ENCODE assay signal across 10 mouse cellular contexts in genomic region chr12:88376820-88377219, GRCm38 (mm10). TPM values are rescaled to one million over a fixed set of nuclear protein-coding genes. Genes with fewer than 3 reads are reported as not detected.
DNase-seq lines count a peak whose midpoint lies in the region; ATAC-seq and TF ChIP-seq lines count a peak whose summit lies in the region.
"Had no signal": no experiment of that assay in that cellular context is flagged by ENCODE, and none has a peak within 500 bp of the region (broad histone marks: within the 10 kb centered on the region; RNA-seq: fewer than 3 reads in every experiment).

No protein-coding gene starts in this region.

- H3K36me3 ChIP-seq in liver, postnatal 0 days (replicated peaks; ENCODE audit: insufficient read depth, low read length), result no peaks in the 10 kb centered on the region
- no peaks in the 10 kb centered on the region for H3K36me3 ChIP-seq in hindbrain, embryonic 11.5 days (ENCODE audit: control insufficient read depth, insufficient read depth, low read length)
- H3K36me3 ChIP-seq in midbrain, embryonic 14.5 days (ENCODE audit: control insufficient read depth, insufficient read depth, low read length), result 0 out of 2 replicates have a peak, but pooled peaks cover 3% of the 10 kb centered on the region

- TF ChIP-seq CTCF in liver, postnatal 0 days (IDR thresholded peaks at IDR 0.05; ENCODE audit: low read depth), result peak; percentile 35; the same call in 1 of the 2 replicates

- no peaks in the 10 kb centered on the region for H3K9me3 ChIP-seq in liver, postnatal 0 days (ENCODE audit: low read length)
- H3K9me3 ChIP-seq in hindbrain, embryonic 11.5 days (ENCODE audit: control insufficient read depth, low read length), result no peaks in the 10 kb centered on the region
- no peaks in the 10 kb centered on the region for H3K9me3 ChIP-seq in midbrain, embryonic 14.5 days (ENCODE audit: control insufficient read depth, low read length)

- H3K9ac ChIP-seq in liver, postnatal 0 days (replicated peaks), result no peak overlapping the region
- H3K9ac ChIP-seq in hindbrain, embryonic 11.5 days (ENCODE audit: low read depth, low read length), result no peak overlapping the region
- no peak overlapping the region for H3K9ac ChIP-seq in midbrain, embryonic 14.5 days (replicated peaks; ENCODE audit: low read length)

- no peak overlapping the region for H3K27ac ChIP-seq in liver, postnatal 0 days (ENCODE audit: low read depth)
- H3K27ac ChIP-seq in hindbrain, embryonic 11.5 days (ENCODE audit: low read depth, low read length), result no peak overlapping the region
- no peak overlapping the region for H3K27ac ChIP-seq in midbrain, embryonic 14.5 days (replicated peaks; ENCODE audit: low read depth, low read length)

- peak; percentile 60 to 62 for DNase-seq in cerebellum, postnatal 10 days
- DNase-seq in liver, postnatal 0 days, result no peak
- DNase-seq in liver, result no peak
- peak; percentile 53 for DNase-seq in hindbrain, embryonic 11.5 days (ENCODE audit: low spot score)
- DNase-seq in midbrain, embryonic 14.5 days, result peak; percentile 82
- no peak for DNase-seq in MN1 (ENCODE audit: low spot score)
- DNase-seq in gastrocnemius, postnatal 25 days, result no peak

- H3K4me3 ChIP-seq in liver, postnatal 0 days (ENCODE audit: low read depth, low read length), result no peak overlapping the region
- no peak overlapping the region for H3K4me3 ChIP-seq in hindbrain, embryonic 11.5 days (ENCODE audit: low read depth, low read length)
- H3K4me3 ChIP-seq in midbrain, embryonic 14.5 days (replicated peaks; ENCODE audit: low read depth, low read length), result no peak overlapping the region

- no peak for ATAC-seq in cerebellum, adult (ENCODE audit: insufficient number of reproducible peaks, low FRiP score, low TSS enrichment)
- no peak for ATAC-seq in liver, postnatal 0 days
- ATAC-seq in hindbrain, embryonic 11.5 days (ENCODE audit: low FRiP score), result 0 out of 2 replicates have a peak, but pooled peaks have one; percentile 25
- no peak for ATAC-seq in midbrain, embryonic 14.5 days (ENCODE audit: low FRiP score, low TSS enrichment)

- TF ChIP-seq EP300 in liver, postnatal 0 days (IDR thresholded peaks at IDR 0.05; ENCODE audit: low read depth), result no peak

- no peaks in the 10 kb centered on the region for H3K27me3 ChIP-seq in liver, postnatal 0 days (ENCODE audit: insufficient read depth, low read length)
- H3K27me3 ChIP-seq in hindbrain, embryonic 11.5 days (ENCODE audit: control insufficient read depth, insufficient read depth, low read length), result no peaks in the 10 kb centered on the region
- H3K27me3 ChIP-seq in midbrain, embryonic 14.5 days (ENCODE audit: control insufficient read depth, insufficient read depth, low read length), result no peaks in the 10 kb centered on the region

- no peak overlapping the region for H3K4me2 ChIP-seq in liver, postnatal 0 days (ENCODE audit: low read depth, low read length)
- H3K4me2 ChIP-seq in hindbrain, embryonic 11.5 days (replicated peaks; ENCODE audit: low read depth, low read length), result no peak overlapping the region
- H3K4me2 ChIP-seq in midbrain, embryonic 14.5 days (ENCODE audit: low read length), result no peak overlapping the region

- H3K4me1 ChIP-seq in liver, postnatal 0 days (ENCODE audit: insufficient read depth), result no peaks in the 10 kb centered on the region
- no peaks in the 10 kb centered on the region for H3K4me1 ChIP-seq in hindbrain, embryonic 11.5 days (replicated peaks; ENCODE audit: control insufficient read depth, insufficient read depth, low read length)
- 0 out of 2 replicates have a peak, but pooled peaks cover under 1% of the 10 kb centered on the region for H3K4me1 ChIP-seq in midbrain, embryonic 14.5 days (ENCODE audit: control insufficient read depth, insufficient read depth, low read length)

- WGBS in liver, postnatal 0 days (ENCODE audit: insufficient replicate concordance), result 52% methylated on average over 10 of the region's 10 CpGs
- 40% methylated on average over 10 of the region's 10 CpGs for WGBS in hindbrain, embryonic 11.5 days
- 34% methylated on average over 10 of the region's 10 CpGs for WGBS in midbrain, embryonic 14.5 days

RNA-seq across cellular contexts. Expression of gene Adck1, which starts 16.5 kb away (rescaled TPM):
- 7.9 and 8.4 TPM in 2 replicates for polyA plus RNA-seq in liver, postnatal 0 days (2015; fragmentation: Nextera tagmentation; extraction: Ambion mirVana)
- polyA plus RNA-seq in hindbrain, embryonic 11.5 days (2014; fragmentation: Nextera tagmentation; extraction: Ambion mirVana), result 11.1 and 11.2 TPM in 2 replicates
- 28.6 and 31.3 TPM in 2 replicates for polyA plus RNA-seq in midbrain, embryonic 14.5 days (2014; fragmentation: Nextera tagmentation; extraction: Ambion mirVana)
- total RNA-seq in gastrocnemius, postnatal 25 days (2021), result 10 to 100 TPM; 13.9 to 19.0 TPM

RNA-seq across cellular contexts. Expression of gene Gm5039, which starts 53.0 kb away (rescaled TPM):
- polyA plus RNA-seq in liver, postnatal 0 days (2015; fragmentation: Nextera tagmentation; extraction: Ambion mirVana), result not detected in 2 replicates
- not detected in 2 replicates for polyA plus RNA-seq in hindbrain, embryonic 11.5 days (2014; fragmentation: Nextera tagmentation; extraction: Ambion mirVana)
- polyA plus RNA-seq in midbrain, embryonic 14.5 days (2014; fragmentation: Nextera tagmentation; extraction: Ambion mirVana), result not detected in 2 replicates
- total RNA-seq in gastrocnemius, postnatal 25 days (2021), result not detected
- polyA plus RNA-seq: embryonic facial prominence, embryonic 14.5 days; large intestine, adult 2 months had no signal

Comparison
In these comparisons a context has a peak if more than half of its experiments do, and no peak if none do; other contexts are left out.
1. DNase-seq: peak in cerebellum, postnatal 10 days (2 of 2), hindbrain, embryonic 11.5 days (single experiment) and midbrain, embryonic 14.5 days (single experiment); none in liver, postnatal 0 days (single experiment), liver (single experiment), MN1 (single experiment) and gastrocnemius, postnatal 25 days (single experiment).